Mouse (Mus musculus) G1E-ER4 (cell line): ENCODE data around the gene Rbm20. TPM values are rescaled to one million over a fixed set of nuclear protein-coding genes. Genes with fewer than 3 reads are reported as not detected.

Experiments used
- GATA1 ChIP-seq: IDR thresholded peaks from one replicate; pipeline ENCODE4 v1.8.0; 2012; ENCODE audit warnings: low read length, inconsistent platforms
- polyA plus RNA-seq: library from polyadenylated mRNA; stranded (reverse); fragments of >175 nt; gene quantifications from 2 replicates; pipeline ENCODE4 v1.2.3, GENCODE M21; 2012

The Rbm20 gene
- polyA plus RNA-seq, 1 experiment = 0.39 TPM

- TF ChIP-seq GATA1 = no peak
Measured at GRCm38 (mm10) chr19:53852699-53853451, 175.8 kb downstream of the Rbm20 start.

GRCm38 (mm10) chr19:53854978-53855377 is 177.9 kb downstream of the Rbm20 start:
- TF ChIP-seq GATA1 = no peak

GRCm38 (mm10) chr19:53855781-53856180 is 178.7 kb downstream of the Rbm20 start:
- no peak for TF ChIP-seq GATA1

- TF ChIP-seq GATA1 = no peak
Measured at GRCm38 (mm10) chr19:53856794-53857193, 179.7 kb downstream of the Rbm20 start.

DNA sequence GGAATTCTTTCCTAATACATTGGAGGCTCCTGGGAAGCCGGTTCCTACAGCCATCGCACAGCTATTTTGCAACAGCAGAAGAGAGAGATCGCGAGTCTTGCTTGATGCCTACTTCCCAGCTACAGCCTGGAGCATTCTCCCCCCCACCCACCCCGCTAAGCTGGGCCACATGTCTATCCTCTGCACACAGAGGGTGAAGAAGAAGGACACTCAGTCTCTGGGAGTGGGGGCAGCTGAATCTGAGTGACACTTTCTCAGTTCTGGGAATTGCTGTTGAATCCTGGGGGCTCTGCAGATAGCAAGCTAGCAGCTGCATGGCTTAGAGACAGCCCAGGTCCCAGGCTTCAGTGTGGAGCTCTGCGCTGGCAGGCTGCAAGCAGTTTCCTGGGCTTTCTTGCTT is 180.9 kb downstream of the Rbm20 start:
- no peak for TF ChIP-seq GATA1

DNA sequence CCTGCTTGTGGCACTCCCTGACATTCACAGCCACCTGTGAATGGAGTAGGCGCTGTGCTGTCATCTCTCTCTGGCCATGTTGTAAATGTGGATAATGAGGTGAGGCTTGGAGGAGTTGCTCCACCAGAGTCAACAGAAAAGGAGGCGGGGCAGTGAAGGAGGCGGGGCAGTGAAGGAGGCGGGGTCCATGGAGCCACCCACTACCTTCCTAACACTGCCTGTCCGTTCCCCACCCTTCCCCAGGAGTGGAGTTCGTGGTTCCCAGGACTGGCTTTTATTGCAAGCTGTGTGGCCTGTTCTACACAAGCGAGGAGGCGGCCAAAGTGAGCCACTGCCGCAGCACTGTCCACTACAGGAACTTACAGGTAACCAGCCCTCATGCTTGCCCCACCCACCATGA is 182.0 kb downstream of the Rbm20 start:
- TF ChIP-seq GATA1 = no peak

- no peak for TF ChIP-seq GATA1
Measured at GRCm38 (mm10) chr19:53859593-53859992, 182.5 kb downstream of the Rbm20 start.

- no peak for TF ChIP-seq GATA1
Measured at GRCm38 (mm10) chr19:53861346-53861745, 184.2 kb downstream of the Rbm20 start.

- no peak for TF ChIP-seq GATA1
Measured at GRCm38 (mm10) chr19:53862573-53863246, 185.6 kb downstream of the Rbm20 start.

DNA sequence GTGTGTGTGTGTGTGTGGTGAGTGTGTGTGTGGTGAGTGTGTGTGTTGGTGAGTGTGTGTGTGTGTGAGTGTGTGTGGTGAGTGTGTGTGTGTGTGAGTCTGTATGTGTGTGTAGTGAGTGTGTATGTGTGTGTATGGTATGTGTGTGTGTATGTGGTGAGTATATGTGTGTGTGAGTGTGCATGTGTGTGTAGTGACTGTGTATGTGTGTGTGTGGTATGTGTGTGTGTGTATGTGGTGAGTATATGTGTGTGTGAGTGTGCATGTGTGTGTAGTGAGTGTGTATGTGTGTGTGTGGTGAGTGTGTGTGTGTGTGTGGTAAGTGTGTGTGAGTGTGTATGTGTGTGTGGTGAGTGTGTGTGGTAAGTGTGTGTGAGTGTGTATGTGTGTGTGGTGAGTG is 190.1 kb downstream of the Rbm20 start:
- TF ChIP-seq GATA1 = no peak

DNA sequence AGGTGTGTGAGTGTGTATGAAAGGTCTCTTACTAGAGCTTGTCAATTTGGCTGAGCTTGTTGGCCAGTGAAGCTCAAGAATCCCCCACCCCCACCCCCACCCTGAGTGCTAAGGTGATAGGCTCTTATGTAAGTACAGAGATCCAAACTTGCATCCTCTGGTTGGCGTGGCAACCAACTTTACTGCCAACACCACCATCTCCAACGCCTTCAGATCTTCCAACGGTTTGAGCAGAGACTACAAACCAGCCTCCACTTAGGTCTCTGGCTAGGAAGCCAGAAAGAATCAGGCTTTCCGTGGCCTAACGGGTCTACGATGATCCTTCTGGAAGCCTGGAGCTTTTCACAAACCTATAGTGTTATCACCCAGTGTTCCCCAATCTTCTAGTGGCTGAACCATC is 191.0 kb downstream of the Rbm20 start:
- TF ChIP-seq GATA1 = no peak

GRCm38 (mm10) chr19:53868796-53869195 is 191.7 kb downstream of the Rbm20 start:
- TF ChIP-seq GATA1 = no peak

GRCm38 (mm10) chr19:53869427-53870385 is 192.6 kb downstream of the Rbm20 start:
- TF ChIP-seq GATA1 = no peak

- no peak for TF ChIP-seq GATA1
Measured at GRCm38 (mm10) chr19:53870568-53870967, 193.5 kb downstream of the Rbm20 start.

- no peak for TF ChIP-seq GATA1
Measured at GRCm38 (mm10) chr19:53871502-53871901, 194.4 kb downstream of the Rbm20 start.
